Mouse (Mus musculus) limb, embryonic 10.5 days (tissue): ENCODE data around the gene Ppp2r5d. TPM values are rescaled to one million over a fixed set of nuclear protein-coding genes. Genes with fewer than 3 reads are reported as not detected.

Source experiments
- DNase-seq: peaks from one replicate; pipeline ENCODE4 v3.0.0-alpha.2; 2017; ENCODE audit warnings: low spot score
- H3K27ac ChIP-seq: fragments of 300-500 bp; sonication (generic); 2 replicates; pipeline ENCODE4 v1.5.1; 2016; ENCODE audit warnings: mild to moderate bottlenecking
- H3K27me3 ChIP-seq: fragments of 300-500 bp; sonication (generic); 2 replicates; pipeline ENCODE4 v1.6.1; 2016; ENCODE audit warnings: low read depth, mild to moderate bottlenecking; ENCODE audit not compliant: poor library complexity, severe bottlenecking
- H3K36me3 ChIP-seq: fragments of 300-500 bp; sonication (generic); 2 replicates; pipeline ENCODE4 v1.6.1; 2016; ENCODE audit warnings: mild to moderate bottlenecking, moderate library complexity
- H3K4me1 ChIP-seq: fragments of 300-500 bp; sonication (generic); 2 replicates; pipeline ENCODE4 v1.6.1; 2016
- H3K4me3 ChIP-seq: fragments of 300-500 bp; sonication (generic); 2 replicates; pipeline ENCODE4 v1.5.1; 2016; ENCODE audit warnings: mild to moderate bottlenecking, moderate library complexity
- H3K9me3 ChIP-seq: fragments of 300-500 bp; sonication (generic); replicated peaks from 2 replicates; pipeline ENCODE4 v1.6.1; 2016; ENCODE audit warnings: mild to moderate bottlenecking
- WGBS: fragments of 180-500 bp; shearing (Covaris S2); methylation state at CpG from one replicate; pipeline ENCODE4 v1.1.7; 2016; 5-methylcytosine and 5-hydroxymethylcytosine counted together
- polyA plus RNA-seq: library from polyadenylated mRNA; unstranded; fragments of >200 nt; fragmentation: Nextera tagmentation; extraction: Ambion mirVana; gene quantifications from 2 replicates; pipeline ENCODE4 v1.2.1, GENCODE M21; 2016

The Ppp2r5d gene
- polyA plus RNA-seq, 1 experiment from 2014 or later: 160 TPM

GRCm38 (mm10) chr17:46711612-46712271 lies 6.8 kb upstream of the Ppp2r5d start:
- Histone ChIP-seq H3K9me3 (no peaks in the 10 kb centered on the region), H3K27me3 (no peaks in the 10 kb centered on the region), H3K4me3 (peak overlapping the region; percentile 94), H3K36me3 (peaks cover 40% of the 10 kb centered on the region), H3K4me1 (peaks cover 26% of the 10 kb centered on the region), H3K27ac (peak overlapping the region; percentile 88)
- under 1% methylated on average over 76 of the region's 76 CpGs for WGBS
- DNase-seq: peak; percentile 43

- no peaks in the 10 kb centered on the region for H3K9me3 ChIP-seq
- WGBS: 8% methylated on average over 36 of the region's 36 CpGs
- peak within 1 kb of the TSS; percentile 94 for H3K4me3 ChIP-seq
- H3K27ac ChIP-seq: peak within 1 kb of the TSS; percentile 88
- H3K36me3 ChIP-seq: peaks cover 33% of the 10 kb centered on the region
- H3K4me1 ChIP-seq: peaks cover 26% of the 10 kb centered on the region
- DNase-seq: peak; percentile 97
- no peaks in the 10 kb centered on the region for H3K27me3 ChIP-seq
Measured at GRCm38 (mm10) chr17:46710959-46711597, 6.2 kb upstream of the Ppp2r5d start, which contains the start of gene Pex6. Pex6 (plus strand) TSS chr17:46711463.

- H3K9me3 ChIP-seq: no peaks in the 10 kb centered on the region
- H3K4me3 ChIP-seq: no peak overlapping the region
- H3K27ac ChIP-seq: no peak overlapping the region
- H3K27me3 ChIP-seq: no peaks in the 10 kb centered on the region
- H3K4me1 ChIP-seq: peaks cover 43% of the 10 kb centered on the region
- no peak for DNase-seq
- H3K36me3 ChIP-seq: peaks cover 8% of the 10 kb centered on the region
- WGBS: 94% methylated on average over 14 of the region's 14 CpGs
Measured at GRCm38 (mm10) chr17:46706375-46707089, 1.6 kb upstream of the Ppp2r5d start.

- no peak for DNase-seq
Measured at GRCm38 (mm10) chr17:46703971-46704886, 682 bp downstream of the Ppp2r5d start.

GRCm38 (mm10) chr17:46702506-46702905 lies 2.4 kb downstream of the Ppp2r5d start:
- Histone ChIP-seq H3K9me3 (no peaks in the 10 kb centered on the region), H3K27me3 (no peaks in the 10 kb centered on the region), H3K36me3 (peaks cover 48% of the 10 kb centered on the region), H3K4me1 (peaks cover 39% of the 10 kb centered on the region), H3K27ac (no peak overlapping the region), H3K4me3 (peak overlapping the region; percentile 95; the same call in 1 of the 2 replicates)
- 90% methylated on average over 5 of the region's 5 CpGs for WGBS
- DNase-seq: no peak

More at GRCm38 (mm10) chr17:46703971-46704886, 682 bp downstream of the Ppp2r5d start:
- Histone ChIP-seq H3K27ac (peak overlapping the region; percentile 94), H3K4me3 (peak overlapping the region; percentile 95), H3K4me1 (peaks cover 39% of the 10 kb centered on the region), H3K27me3 (no peaks in the 10 kb centered on the region), H3K36me3 (peaks cover 31% of the 10 kb centered on the region), H3K9me3 (no peaks in the 10 kb centered on the region)
- 6% methylated on average over 41 of the region's 41 CpGs for WGBS

GRCm38 (mm10) chr17:46702100-46702499 lies 2.8 kb downstream of the Ppp2r5d start:
- peaks cover 52% of the 10 kb centered on the region for H3K36me3 ChIP-seq
- peaks cover 39% of the 10 kb centered on the region for H3K4me1 ChIP-seq
- no peak for DNase-seq
- H3K4me3 ChIP-seq: peak overlapping the region; percentile 15; the same call in 1 of the 2 replicates
- 91% methylated on average over 12 of the region's 12 CpGs for WGBS
- peak overlapping the region; percentile 19; the same call in 1 of the 2 replicates for H3K27ac ChIP-seq
- H3K9me3 ChIP-seq: no peaks in the 10 kb centered on the region
- no peaks in the 10 kb centered on the region for H3K27me3 ChIP-seq

GRCm38 (mm10) chr17:46701489-46701888 lies 3.4 kb downstream of the Ppp2r5d start:
- H3K27me3 ChIP-seq: no peaks in the 10 kb centered on the region
- no peaks in the 10 kb centered on the region for H3K9me3 ChIP-seq
- no peak for DNase-seq
- H3K27ac ChIP-seq: no peak overlapping the region; the same call in 1 of the 2 replicates
- 89% methylated on average over 12 of the region's 12 CpGs for WGBS
- H3K4me1 ChIP-seq: peaks cover 39% of the 10 kb centered on the region
- peak overlapping the region; percentile 15; the same call in 1 of the 2 replicates for H3K4me3 ChIP-seq
- H3K36me3 ChIP-seq: peaks cover 57% of the 10 kb centered on the region

- Histone ChIP-seq H3K27me3 (no peaks in the 10 kb centered on the region), H3K27ac (no peak overlapping the region), H3K4me3 (no peak overlapping the region), H3K36me3 (peaks cover 71% of the 10 kb centered on the region), H3K9me3 (no peaks in the 10 kb centered on the region), H3K4me1 (peaks cover 31% of the 10 kb centered on the region)
- 78% methylated on average over 3 of the region's 3 CpGs for WGBS
- no peak for DNase-seq
Measured at GRCm38 (mm10) chr17:46699912-46700311, 5.0 kb downstream of the Ppp2r5d start.

- Histone ChIP-seq H3K36me3 (peaks cover 78% of the 10 kb centered on the region), H3K9me3 (no peaks in the 10 kb centered on the region), H3K27me3 (no peaks in the 10 kb centered on the region), H3K4me3 (no peak overlapping the region), H3K4me1 (peaks cover 30% of the 10 kb centered on the region), H3K27ac (no peak overlapping the region)
- 55% methylated on average over 5 of the region's 5 CpGs for WGBS
- no peak for DNase-seq
Measured at GRCm38 (mm10) chr17:46699245-46699644, 5.7 kb downstream of the Ppp2r5d start.

GRCm38 (mm10) chr17:46698515-46698914 lies 6.4 kb downstream of the Ppp2r5d start:
- Histone ChIP-seq H3K9me3 (no peaks in the 10 kb centered on the region), H3K27me3 (no peaks in the 10 kb centered on the region), H3K36me3 (peaks cover 85% of the 10 kb centered on the region), H3K4me3 (no peak overlapping the region), H3K4me1 (peaks cover 23% of the 10 kb centered on the region), H3K27ac (no peak overlapping the region)
- DNase-seq: no peak
- 89% methylated on average over 6 of the region's 6 CpGs for WGBS

GRCm38 (mm10) chr17:46694517-46695063 lies 10.3 kb downstream of the Ppp2r5d start:
- H3K27me3 ChIP-seq: no peaks in the 10 kb centered on the region
- H3K36me3 ChIP-seq: peaks cover 91% of the 10 kb centered on the region
- no peak overlapping the region for H3K27ac ChIP-seq
- no peaks in the 10 kb centered on the region for H3K9me3 ChIP-seq
- 69% methylated on average over 1 of the region's 1 CpGs for WGBS
- H3K4me1 ChIP-seq: no peaks in the 10 kb centered on the region
- no peak for DNase-seq
- H3K4me3 ChIP-seq: no peak overlapping the region

- WGBS: 91% methylated on average over 2 of the region's 2 CpGs
- Histone ChIP-seq H3K4me1 (no peaks in the 10 kb centered on the region), H3K4me3 (no peak overlapping the region), H3K27me3 (no peaks in the 10 kb centered on the region), H3K9me3 (no peaks in the 10 kb centered on the region), H3K36me3 (peaks cover 87% of the 10 kb centered on the region), H3K27ac (no peak overlapping the region)
- no peak for DNase-seq
Measured at GRCm38 (mm10) chr17:46691390-46691789, 13.5 kb downstream of the Ppp2r5d start.
